Mouse (Mus musculus): ENCODE results near the gene Ly75.

The Ly75 gene

DNA sequence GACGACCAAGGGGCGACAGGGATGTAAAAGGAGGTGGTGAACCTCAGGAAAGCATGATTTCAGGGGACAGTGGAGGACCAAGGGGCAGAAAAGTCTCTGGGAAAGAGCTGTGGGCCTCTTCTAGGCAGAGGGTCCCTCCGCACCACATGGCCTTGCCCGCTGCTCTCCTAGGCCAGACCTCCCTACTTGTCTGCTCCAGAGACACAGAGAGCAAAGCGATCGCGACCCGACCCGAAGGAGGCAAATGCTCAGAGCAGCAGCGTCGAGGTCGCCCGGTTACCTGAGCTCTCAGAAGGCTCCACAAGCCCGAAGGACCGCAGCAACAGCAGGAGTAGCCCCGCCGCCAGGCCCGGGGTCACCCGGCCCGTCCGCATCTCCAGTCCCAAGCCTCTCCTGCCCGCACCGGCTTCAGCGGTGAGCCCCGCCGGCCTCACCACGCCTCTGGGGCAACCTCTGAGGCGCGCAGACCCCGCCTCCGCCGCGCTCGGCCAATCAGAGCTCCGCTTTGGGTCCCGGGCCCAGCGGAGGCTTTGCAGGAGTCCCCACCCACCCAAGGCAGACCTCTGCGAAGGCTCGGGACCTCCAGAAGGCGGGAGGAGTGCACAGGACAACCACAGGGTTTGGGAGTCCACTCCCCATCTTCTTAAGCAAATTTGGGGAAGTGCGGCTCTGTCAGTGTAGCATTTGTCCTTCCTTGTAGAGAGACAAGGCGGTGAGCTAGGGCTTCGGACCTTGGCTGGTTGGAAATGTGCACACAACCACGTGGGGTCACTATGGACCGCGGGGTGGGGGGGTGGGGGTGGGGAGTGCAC lies at the start of gene Ly75:
TSS of gene Ly75 (minus strand) at position 446 of the 812 bp plus-strand sequence.
- DNase-seq = peak; percentile 87

DNA sequence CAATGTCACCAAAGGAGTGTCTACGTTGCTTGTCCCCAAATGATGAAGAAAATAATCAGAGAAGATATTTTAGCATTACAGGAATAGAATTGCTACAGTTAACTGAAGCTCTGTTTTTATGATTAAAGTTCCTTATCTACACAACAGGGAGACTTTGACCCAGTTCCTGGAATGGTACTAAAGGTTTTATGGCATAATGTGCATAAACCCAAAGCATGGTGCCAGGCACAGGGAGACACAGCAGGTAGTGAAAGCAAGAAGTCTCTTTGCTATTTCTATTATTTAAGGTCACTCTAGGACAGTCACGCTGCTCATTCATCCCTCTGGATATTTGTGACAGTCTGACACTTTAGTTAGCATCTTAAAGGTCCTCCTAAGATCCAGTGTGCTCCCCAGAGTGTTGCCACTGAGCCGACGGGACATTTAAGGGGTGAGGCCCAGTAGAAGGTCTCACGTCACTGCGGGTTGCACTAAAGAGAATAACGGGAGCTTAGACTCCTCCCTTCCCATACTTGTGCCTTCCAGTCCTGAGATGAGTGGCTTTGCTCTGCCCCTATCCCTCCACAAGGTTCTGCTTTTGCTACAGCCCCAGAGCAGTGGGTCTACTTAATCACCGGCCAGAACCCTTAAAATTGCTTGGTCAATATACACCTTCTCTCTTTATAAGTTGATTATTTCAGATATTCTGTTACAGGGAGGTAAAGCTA lies 47.4 kb upstream of the Ly75 start:
- DNase-seq = no peak

DNA sequence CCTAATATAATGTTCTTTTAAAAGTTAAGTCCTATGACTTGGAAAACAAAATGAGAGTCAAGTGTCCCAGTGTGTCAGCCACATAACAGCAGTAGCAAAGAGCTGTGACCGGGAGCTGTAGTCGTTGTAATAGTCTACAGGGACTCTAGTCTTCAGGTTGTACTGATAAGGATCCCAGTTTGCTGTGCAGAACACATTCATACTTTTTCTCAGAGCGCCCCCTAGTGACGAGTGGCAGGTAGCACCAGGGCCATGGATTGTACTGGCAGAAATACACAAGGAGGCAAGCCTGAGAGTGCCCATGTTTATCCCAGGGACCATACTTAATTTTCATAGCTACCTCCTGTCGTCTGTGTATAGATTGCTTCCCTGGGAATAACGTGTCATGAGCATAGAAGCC lies 35.0 kb upstream of the Ly75 start:
- DNase-seq = peak; percentile 70

DNA sequence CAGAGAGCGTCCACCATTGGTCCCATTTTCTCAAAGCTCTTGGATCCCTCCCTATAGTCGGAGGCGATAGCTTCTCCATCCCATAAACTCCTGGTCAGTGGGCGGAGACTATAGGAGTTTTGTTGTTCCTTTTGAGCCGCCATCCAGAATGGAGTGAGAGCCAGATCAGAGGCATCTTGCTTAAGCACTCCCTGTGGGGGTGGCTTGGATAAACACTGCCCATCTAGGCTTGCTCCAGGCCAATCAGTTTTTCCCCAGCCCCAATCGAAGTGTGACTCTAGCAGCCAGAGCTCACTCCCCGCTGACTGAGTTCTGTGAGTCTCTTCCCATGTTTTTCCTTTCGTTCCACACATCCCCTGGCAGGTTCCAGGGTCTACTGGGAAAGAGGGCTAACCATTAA lies 31.2 kb upstream of the Ly75 start:
- no peak for DNase-seq

DNA sequence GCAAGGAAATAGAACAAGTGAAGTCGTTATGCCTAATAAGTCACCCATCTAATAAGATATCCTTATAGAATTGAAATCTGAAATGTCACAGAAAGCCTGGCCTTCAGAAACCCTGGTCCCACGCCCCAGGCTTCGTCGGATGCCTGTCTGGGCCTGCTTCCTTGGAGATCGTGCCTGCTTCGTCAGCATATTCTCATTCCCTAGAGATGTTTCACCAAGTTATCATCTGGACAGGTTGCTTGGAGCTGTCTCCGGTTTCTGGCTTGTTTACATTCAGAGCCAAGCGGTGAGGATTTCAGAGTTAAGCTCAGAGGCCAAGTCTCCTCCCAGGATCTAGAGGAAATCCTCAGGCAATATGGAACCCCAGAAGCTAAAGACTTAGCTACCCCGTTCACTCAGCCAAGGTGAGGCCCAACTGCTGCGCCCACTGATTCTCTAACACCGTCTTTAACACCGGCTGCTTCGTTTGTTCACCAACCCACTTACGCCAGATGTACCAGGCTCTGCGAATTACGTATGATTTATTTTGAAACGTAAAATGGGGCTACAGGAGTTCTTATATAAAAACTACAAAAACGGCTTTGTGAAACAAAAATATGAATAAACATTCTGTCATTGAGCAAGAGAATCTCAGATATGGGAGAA lies 30.0 kb upstream of the Ly75 start:
- no peak for DNase-seq

DNA sequence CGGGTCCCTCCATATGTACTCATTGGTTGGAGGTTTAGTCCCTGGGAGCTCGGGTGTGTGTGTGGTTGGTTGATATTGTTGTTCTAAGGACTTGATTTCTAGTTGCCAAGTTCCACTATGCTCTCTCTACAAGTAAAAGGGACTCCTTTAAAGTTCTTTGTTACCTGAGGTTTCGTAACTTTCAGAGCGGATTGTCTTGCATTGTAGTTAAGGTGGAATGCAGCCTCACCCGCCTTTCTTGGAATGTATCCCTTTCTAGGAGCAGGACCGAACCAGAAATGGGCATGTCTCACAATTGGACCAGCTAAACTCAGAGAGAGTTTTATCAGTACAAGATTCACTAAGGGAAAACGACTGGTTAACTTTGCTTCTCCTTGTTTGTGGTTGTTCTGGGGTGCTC lies 28.1 kb upstream of the Ly75 start:
- DNase-seq = no peak

DNA sequence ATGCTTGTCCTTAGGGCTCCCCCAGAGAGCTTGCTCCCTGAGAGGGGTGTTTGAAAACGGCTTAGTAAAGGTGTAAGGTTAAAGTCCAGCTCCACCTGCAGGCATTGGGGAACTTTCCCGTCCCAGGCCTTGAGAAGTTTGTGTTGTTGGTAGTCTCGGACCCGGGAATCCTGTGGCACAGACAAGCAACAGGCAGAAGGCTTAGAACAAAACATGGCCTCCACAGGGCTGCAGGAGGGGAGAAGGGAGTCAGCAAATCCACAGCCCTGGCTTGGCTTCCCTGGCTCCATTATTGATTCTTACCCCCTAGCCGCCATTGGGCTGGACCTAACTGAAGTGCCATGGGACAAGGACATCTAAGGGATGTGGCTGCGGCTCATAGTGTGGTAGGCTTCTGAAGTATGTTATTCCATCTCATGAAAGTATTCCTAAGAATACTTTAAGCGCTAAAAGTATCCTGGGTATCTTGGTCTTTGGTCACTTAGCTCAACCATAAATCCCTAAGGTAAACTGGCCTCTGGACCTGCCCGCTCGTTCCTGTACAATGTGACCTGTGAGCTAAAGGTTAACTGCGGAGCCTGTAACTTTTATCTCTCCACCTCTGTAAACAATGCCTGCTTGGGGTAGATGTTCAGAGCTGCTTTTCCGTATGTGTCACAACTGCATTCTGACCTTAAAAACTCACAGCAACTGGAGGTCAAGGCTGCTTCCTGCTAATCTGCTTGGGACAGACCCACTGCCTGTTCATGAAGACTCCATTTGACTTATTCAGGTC lies 27.1 kb upstream of the Ly75 start:
- DNase-seq = no peak

DNA sequence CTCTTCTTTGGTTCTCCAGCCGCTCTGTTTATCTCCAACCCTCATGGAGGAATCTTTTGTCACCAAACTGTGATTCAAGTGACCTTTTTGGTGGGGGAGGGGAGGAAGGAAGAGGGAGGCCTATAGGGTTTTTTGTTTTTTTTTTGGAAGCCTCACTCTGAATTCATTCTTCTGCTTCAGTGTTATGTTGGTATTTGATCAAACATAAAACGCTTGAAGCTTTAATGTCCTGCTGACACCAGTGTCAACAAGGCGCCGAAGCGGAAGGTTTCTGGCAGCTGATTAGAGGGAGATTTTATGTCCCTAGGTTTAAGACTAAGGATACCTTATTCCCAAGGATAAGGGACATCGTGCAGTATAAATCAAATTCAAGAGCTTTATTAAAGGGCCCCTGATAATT lies 26.1 kb upstream of the Ly75 start:
- DNase-seq = no peak

DNA sequence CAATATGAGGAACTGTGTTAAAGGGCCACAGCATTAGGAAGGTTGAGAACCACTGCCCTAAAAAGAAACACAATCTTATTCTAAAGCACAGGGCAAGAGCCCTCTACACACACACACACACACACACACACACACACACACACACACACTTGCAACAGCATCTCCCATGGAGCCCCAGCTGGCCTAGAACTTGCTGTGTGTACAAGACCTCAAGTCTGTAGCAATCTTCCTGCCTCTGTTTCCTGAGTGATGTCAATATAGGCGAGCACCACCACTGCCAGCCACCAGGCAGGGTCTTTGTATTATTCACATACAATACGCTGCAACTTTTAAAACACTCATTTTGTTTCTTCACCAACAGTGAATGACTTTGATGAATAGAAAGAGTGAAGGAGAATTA lies 24.3 kb upstream of the Ly75 start:
- no peak for DNase-seq

DNA sequence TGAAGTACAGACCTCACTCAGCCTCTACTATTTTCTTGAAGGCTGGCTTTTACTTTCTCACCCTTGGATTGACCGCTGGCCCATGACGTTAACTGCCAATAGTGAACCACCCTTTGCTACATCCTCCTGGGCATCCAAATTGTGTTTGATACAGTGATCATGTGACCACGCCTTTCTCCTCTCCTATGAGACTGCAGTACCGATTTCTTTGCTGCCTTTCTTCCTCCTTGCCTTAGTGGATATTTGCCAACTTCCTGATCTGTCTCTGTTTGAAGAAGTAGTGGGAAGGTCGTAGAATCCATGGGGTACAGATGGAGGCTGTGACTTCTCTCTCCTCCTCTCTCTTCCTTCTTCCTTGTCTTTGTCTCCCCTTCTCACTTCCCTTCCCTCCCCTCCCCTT lies 22.3 kb upstream of the Ly75 start:
- DNase-seq = no peak

DNA sequence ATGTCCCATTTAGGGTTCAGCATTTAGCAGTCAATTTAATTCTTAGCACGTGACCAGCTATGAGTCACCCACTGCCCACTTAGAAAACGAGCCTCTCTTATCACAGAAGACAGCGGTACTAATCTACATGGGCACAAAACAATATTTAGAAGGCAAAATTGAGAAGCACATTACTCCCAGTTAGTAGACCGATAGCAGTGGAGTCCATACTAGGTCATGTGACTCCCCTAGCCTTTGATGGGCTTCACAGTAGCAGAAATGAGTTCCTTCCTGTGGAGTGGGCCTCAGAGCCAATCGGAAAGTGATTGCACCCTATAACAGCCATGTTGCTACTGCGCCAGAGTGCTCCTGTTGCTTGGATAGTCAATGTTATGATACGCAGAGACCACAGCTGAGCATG lies 21.7 kb upstream of the Ly75 start:
- no peak for DNase-seq

DNA sequence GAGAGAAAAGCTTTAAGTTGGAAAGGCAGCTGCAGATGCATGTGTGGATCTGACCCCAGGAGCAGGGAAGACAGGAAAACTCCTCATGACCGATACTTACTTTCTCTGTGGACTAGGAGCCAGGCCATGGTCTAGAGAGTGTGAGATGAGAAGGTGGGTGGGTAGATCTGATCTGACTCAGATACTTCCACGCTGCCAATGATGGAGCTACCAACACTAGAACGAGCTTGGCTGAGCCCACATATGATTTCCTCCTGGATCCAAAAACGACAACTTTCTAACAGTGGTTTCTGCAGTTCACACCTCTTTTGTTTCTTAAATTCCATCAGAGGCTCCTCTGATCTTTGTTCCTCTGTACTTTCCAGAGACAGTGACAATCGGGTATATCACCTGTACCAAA lies 18.6 kb upstream of the Ly75 start:
- no peak for DNase-seq

DNA sequence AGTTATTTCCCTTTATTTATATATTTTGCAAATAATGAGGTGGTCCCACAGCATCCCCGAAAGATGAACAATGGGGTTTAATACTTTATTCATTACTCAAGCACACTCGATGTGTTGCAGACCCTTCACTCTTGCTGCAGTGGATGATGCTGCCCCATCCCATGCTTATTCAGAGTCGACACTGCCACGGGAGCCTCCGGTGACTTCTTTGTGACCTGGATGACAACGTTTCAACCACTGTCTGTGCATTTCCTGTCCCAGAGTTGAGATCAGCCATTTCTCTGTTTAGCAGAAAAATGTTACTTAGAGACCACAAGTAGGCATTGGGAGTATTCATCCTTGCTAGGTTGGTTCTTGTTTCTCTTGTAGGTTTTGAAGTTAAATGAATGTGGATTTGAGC lies 10.7 kb upstream of the Ly75 start:
- DNase-seq = no peak

DNA sequence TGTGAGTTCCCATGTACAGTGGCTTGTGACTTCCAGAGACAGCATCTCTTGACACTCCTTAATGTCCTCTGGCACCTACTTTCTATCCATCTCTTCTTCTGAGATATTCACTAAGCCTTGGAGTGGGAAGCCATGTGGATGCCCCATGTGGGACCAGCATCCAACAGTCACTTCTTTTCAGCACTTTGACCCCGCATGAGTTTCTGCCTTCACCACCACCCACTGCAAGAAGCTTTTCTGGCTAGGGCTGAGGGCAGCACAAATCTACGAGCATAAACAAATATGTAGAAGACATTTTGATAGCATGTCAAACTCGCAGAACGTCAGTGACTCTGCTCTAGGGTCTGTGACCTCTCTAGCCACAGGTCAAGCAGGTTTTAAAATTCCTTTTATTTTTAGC lies 9.2 kb upstream of the Ly75 start:
- no peak for DNase-seq

DNA sequence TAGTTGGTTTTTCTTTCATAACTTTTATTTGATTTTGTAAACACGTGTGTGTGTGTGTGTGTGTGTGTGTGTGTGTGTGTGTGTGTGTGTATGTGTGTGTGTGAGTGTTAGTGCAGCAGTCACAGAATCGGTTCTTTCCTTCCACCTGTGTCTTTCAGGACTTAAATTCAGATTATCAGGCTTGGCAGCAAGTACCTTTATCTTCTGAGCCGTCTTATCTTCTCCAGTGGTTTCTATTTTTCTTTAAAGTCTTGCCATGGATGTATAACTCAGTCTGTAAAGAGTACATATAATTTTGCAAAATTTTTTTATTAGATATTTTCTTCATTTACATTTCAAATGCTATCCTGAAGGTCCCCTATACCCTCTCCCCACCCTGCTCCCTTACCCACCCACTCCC lies 4.3 kb upstream of the Ly75 start:
- DNase-seq = no peak

DNA sequence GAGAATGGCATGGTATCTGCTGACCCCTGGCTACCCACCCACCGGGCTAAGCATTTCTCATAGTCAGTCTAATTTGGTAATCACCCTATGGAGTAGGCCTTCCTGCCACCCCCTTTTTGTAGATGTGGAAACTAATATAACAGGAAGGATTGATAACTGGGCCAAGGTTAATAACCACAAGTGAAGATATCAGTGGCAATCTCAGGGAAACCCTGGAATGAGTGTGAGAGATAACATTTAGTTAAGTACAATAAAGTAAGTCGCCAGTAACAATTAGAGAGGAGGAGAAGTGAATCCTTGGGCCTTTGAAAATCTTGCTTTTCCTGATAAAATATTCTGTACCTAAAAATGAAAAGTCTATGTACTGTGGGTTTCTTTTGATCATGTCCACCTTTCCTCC lies 3.7 kb upstream of the Ly75 start:
- DNase-seq = no peak

DNA sequence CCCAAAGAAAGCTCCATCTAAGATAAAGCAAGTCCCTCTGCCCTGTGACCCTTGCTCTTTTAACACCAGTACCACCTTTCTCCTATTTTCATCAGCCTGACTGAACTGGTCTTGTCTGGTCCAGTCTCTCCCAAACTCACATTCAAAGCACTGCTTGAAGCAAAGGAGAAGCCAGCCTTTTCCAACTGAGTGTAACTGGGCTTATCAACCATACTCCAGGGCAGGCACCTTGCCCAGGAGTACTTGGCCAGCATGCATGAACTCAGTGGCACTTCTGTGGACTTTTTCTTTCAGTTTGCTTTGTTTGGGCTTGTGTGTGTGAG lies 1.6 kb upstream of the Ly75 start:
- DNase-seq = peak; percentile 30

DNA sequence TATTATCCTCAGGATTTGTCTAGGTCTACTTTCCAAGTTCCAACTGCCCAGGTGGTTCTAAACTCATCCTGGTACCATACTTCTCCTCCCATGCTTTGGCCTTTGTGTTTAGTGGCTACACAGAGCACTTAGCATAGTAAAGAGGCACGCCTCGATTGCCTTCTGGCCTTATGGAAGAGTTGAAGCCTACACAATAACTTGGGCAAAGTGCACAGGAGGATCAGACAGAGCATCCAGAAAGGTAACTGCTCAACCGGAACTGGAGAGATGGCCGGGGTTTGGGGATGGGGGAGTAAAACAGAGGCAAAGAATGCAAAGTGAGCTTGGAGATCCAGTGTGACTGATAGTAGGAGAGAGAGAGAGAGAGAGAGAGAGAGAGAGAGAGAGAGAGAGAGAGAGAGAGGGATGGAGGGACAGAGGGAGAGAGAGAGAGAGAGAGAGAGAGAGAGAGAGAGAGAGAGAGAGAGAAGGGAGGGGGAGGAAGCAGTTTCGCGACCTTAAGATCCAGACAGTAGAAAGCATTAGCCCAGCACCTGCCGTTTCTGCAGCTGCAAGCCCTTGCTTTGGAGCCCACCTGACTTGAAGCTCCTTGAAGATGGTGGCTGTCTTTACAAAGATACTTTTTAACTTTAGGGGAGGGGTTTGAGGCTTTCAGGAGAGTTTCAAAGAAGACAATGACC lies 1.1 kb upstream of the Ly75 start:
- DNase-seq = no peak

DNA sequence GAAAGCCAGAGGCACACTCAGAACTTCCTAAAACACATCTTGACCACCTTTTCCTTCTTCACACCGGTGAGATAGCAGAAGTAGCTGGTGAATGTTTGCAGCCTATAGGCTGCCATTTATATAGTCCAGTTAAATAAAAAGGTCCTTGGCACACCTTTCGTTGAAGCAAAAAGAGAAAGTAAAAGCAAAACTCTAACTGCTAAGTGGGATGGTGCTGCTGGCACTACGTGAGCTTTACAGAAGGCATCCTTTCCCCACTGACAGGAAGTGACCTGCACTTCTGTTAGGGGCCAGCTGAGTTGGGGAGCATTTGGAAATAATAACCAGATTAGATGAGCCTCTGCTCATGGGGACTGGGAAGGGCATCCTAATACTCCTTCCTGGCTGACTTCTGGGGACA lies 757 bp downstream of the Ly75 start:
- DNase-seq = no peak

DNA sequence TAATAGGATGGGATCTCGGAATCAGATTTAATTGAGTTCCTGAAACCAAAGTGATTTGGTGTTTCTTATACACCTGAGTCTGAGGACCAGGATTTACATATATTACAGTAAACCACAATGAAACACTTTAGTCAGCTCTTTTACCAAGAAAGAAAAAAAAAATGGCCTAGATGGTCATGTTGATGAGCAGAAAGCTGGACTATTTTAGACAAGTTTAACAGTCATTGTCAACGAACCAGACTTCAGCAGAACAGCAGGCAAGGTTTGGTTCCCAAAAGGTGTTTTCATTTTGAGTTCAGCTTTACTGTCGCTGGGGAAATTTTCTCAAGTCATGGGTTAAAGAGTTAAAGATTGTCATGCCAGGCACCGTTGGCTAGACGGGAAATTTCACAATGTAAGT lies 5.8 kb downstream of the Ly75 start:
- DNase-seq = no peak

DNA sequence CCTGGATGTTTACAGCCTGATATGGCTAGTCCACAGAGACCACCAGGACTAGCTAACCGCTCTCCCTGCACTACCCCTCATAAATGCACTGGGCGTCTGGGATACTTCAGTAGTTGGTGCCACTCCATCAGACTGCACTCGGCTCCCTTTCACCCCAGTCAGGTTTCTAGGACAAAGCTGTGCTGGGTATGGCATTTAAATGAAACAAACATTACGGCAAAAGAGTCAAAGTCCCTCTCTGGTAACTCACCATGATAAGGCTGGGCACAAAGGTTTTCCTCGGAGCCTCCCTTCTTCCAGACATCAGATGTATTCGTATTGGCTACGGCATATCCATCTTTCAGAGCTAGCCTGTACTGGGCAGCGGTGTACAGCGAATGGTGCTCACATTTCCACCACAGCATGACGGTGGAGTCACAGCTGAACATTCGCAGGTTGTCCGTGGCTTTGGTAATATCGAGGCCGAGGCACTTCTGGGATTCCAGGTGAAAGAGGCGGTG lies 7.4 kb downstream of the Ly75 start:
- no peak for DNase-seq

DNA sequence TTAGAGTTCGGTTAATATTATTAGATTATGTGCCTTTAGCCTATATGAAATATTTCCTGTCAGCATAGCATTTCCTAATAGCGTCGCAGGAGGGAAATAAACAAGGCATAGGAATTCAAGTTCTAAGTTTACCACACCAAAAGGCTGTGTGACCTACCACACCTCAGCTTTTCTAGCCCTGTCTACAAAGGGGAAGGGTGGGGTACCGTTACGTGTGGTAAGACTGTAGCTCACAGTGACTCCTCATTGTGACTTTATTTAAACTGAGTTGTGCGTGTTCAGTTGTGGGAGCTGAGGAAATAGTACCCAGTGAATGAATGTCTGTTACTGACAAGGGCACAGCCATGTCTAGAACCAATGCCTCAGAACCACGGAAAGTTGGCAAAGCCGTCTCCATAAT lies 8.0 kb downstream of the Ly75 start:
- DNase-seq = no peak

DNA sequence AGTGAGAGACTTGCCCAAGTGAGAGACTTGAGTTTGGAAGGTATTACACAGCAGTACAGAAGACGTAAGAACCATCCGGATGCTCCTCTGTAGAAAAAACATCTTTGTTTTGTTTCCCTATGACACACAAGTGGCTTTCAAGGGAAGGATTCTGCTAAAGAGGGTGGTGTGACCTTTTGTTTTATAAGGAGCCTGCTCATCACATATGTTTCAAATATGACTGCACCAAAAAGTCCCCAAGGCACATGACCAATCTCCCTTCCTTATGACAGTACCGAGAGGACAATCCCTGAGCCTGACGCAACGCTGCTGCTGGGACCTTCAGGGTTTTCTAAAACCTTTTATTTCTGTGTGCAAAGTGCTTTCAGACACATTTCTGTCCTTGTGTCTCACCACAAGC lies 12.9 kb downstream of the Ly75 start:
- no peak for DNase-seq
